Mouse (Mus musculus) embryo, embryonic 10.5 days (tissue): Measurements from ENCODE around the gene 1700028P14Rik.
A peak's percentile ranks its signal among the peaks of the same experiment; 100 is the strongest.
"Not testable (repeated sequence)": the region's sequence is repeated elsewhere in the genome, so short reads cannot be mapped to it uniquely, and the experiment has no call there.

Experiments used
- DNase-seq: peaks from one replicate; pipeline ENCODE4 v3.0.0-alpha.2; 2015; ENCODE audit warnings: low spot score

The 1700028P14Rik gene

GRCm38 (mm10) chr19:23652644-23653043, at the start of gene 1700028P14Rik:
1700028P14Rik (minus strand) TSS chr19:23652812.
- peak; percentile 91 for DNase-seq

GRCm38 (mm10) chr19:23699131-23699530, 46.5 kb upstream of the 1700028P14Rik start:
- no peak for DNase-seq

- DNase-seq: no peak
These were observed 45.8 kb upstream of the 1700028P14Rik start for GRCm38 (mm10) chr19:23698366-23698765.

GRCm38 (mm10) chr19:23697861-23698260, 45.2 kb upstream of the 1700028P14Rik start:
- DNase-seq: no peak

- no peak for DNase-seq
These were observed 41.7 kb upstream of the 1700028P14Rik start for GRCm38 (mm10) chr19:23694344-23694743.

- peak; percentile 80 for DNase-seq
These were observed 35.9 kb upstream of the 1700028P14Rik start for GRCm38 (mm10) chr19:23688421-23688946.

GRCm38 (mm10) chr19:23687296-23688021, 34.8 kb upstream of the 1700028P14Rik start, which contains the start of gene Ptar1:
Ptar1 (plus strand) TSS chr19:23687429.
- peak; percentile 88 for DNase-seq

GRCm38 (mm10) chr19:23686962-23687295, 34.3 kb upstream of the 1700028P14Rik start:
- DNase-seq: no peak

- DNase-seq: not testable (repeated sequence)
These were observed 23.0 kb upstream of the 1700028P14Rik start for GRCm38 (mm10) chr19:23675656-23676055.

- DNase-seq: no peak
These were observed 20.4 kb upstream of the 1700028P14Rik start for GRCm38 (mm10) chr19:23673021-23673420.

GRCm38 (mm10) chr19:23668142-23668655, 15.6 kb upstream of the 1700028P14Rik start:
- no peak for DNase-seq

GRCm38 (mm10) chr19:23664083-23664482, 11.5 kb upstream of the 1700028P14Rik start:
- no peak for DNase-seq

- no peak for DNase-seq
These were observed 5.7 kb upstream of the 1700028P14Rik start for GRCm38 (mm10) chr19:23658350-23658749.

GRCm38 (mm10) chr19:23657261-23657932, 4.8 kb upstream of the 1700028P14Rik start:
- DNase-seq: no peak

- no peak for DNase-seq
These were observed 542 bp upstream of the 1700028P14Rik start for GRCm38 (mm10) chr19:23653154-23653553.

GRCm38 (mm10) chr19:23647308-23647707, 5.3 kb downstream of the 1700028P14Rik start:
- DNase-seq: no peak

GRCm38 (mm10) chr19:23645347-23645746, 7.3 kb downstream of the 1700028P14Rik start:
- DNase-seq: no peak

- no peak for DNase-seq
These were observed 8.8 kb downstream of the 1700028P14Rik start for GRCm38 (mm10) chr19:23643819-23644218.

- DNase-seq: peak; percentile 3
These were observed 15.8 kb downstream of the 1700028P14Rik start for GRCm38 (mm10) chr19:23636786-23637185.

- no peak for DNase-seq
These were observed 20.8 kb downstream of the 1700028P14Rik start for GRCm38 (mm10) chr19:23631611-23632492.

GRCm38 (mm10) chr19:23614268-23614667, 38.3 kb downstream of the 1700028P14Rik start:
- DNase-seq: no peak

- no peak for DNase-seq
These were observed 42.9 kb downstream of the 1700028P14Rik start for GRCm38 (mm10) chr19:23609724-23610123.
